Comparison of ENCODE assay signal across 35 mouse cellular contexts in genomic region chr11:85807353-85807752, GRCm38 (mm10). TPM values are rescaled to one million over a fixed set of nuclear protein-coding genes. Genes with fewer than 3 reads are reported as not detected.
A peak's percentile ranks its signal among the peaks of the same experiment; 100 is the strongest.
DNase-seq lines count a peak whose midpoint lies in the region; ATAC-seq and TF ChIP-seq lines count a peak whose summit lies in the region.
"Had no signal": no experiment of that assay in that cellular context is flagged by ENCODE, and none has a peak within 500 bp of the region (broad histone marks: within the 10 kb centered on the region; RNA-seq: fewer than 3 reads in every experiment).

No protein-coding gene starts in this region.

- TF ChIP-seq CTCF in kidney, adult 2 months (conservative IDR thresholded peaks at IDR 0.05; ENCODE audit: insufficient read depth, insufficient read length, low read depth, low read length), result no peak

- H3K27me3 ChIP-seq in kidney, adult 2 months (replicated peaks; ENCODE audit: control insufficient read depth, insufficient read depth, low read length), result no peaks in the 10 kb centered on the region
- H3K27me3 ChIP-seq in kidney, embryonic 16.5 days (ENCODE audit: insufficient read depth, low read length), result no peaks in the 10 kb centered on the region
- H3K27me3 ChIP-seq in kidney, embryonic 15.5 days, result no peaks in the 10 kb centered on the region
- no peaks in the 10 kb centered on the region for H3K27me3 ChIP-seq in lung, embryonic 16.5 days (ENCODE audit: control insufficient read depth, insufficient read depth, low read depth, low read length)
- H3K27me3 ChIP-seq: embryonic facial prominence, embryonic 15.5 days; hindbrain, embryonic 12.5 days had no signal

- no peaks in the 10 kb centered on the region for H3K36me3 ChIP-seq in kidney, adult 2 months (ENCODE audit: control insufficient read depth, insufficient read depth, low read length)
- H3K36me3 ChIP-seq in kidney, embryonic 16.5 days (ENCODE audit: insufficient read depth, low read length), result no peaks in the 10 kb centered on the region
- no peaks in the 10 kb centered on the region for H3K36me3 ChIP-seq in kidney, embryonic 15.5 days
- no peaks in the 10 kb centered on the region for H3K36me3 ChIP-seq in lung, embryonic 16.5 days (ENCODE audit: control insufficient read depth, insufficient read depth, low read length)
- H3K36me3 ChIP-seq: embryonic facial prominence, embryonic 15.5 days; hindbrain, embryonic 12.5 days had no signal

- H3K4me1 ChIP-seq in kidney, adult 2 months (ENCODE audit: control insufficient read depth, insufficient read depth, low read length), result peaks cover 5% of the 10 kb centered on the region
- 0 out of 2 replicates have a peak, but pooled peaks cover 5% of the 10 kb centered on the region for H3K4me1 ChIP-seq in kidney, embryonic 16.5 days (ENCODE audit: insufficient read depth, low read length)
- peaks cover 15% of the 10 kb centered on the region for H3K4me1 ChIP-seq in kidney, embryonic 15.5 days
- H3K4me1 ChIP-seq in lung, embryonic 16.5 days (replicated peaks; ENCODE audit: control insufficient read depth, insufficient read depth, low read length), result peaks cover 12% of the 10 kb centered on the region
- H3K4me1 ChIP-seq: embryonic facial prominence, embryonic 12.5 days; embryonic facial prominence, embryonic 15.5 days; hindbrain, embryonic 12.5 days had no signal

- 52% methylated on average over 11 of the region's 11 CpGs for WGBS in kidney, adult 2 months
- WGBS in kidney, embryonic 16.5 days, result 67% methylated on average over 11 of the region's 11 CpGs
- 69% methylated on average over 11 of the region's 11 CpGs for WGBS in kidney, embryonic 15.5 days
- WGBS in lung, embryonic 16.5 days, result 48% methylated on average over 11 of the region's 11 CpGs

- no peak overlapping the region for H3K27ac ChIP-seq in kidney, adult 2 months (ENCODE audit: insufficient read depth, low read depth, low read length)
- H3K27ac ChIP-seq in kidney, embryonic 16.5 days (ENCODE audit: low read length), result no peak overlapping the region
- H3K27ac ChIP-seq in kidney, embryonic 15.5 days, result no peak overlapping the region
- H3K27ac ChIP-seq in lung, embryonic 16.5 days (ENCODE audit: low read length), result peak overlapping the region; percentile 9; the same call in 1 of the 2 replicates
- H3K27ac ChIP-seq: embryonic facial prominence, embryonic 12.5 days; embryonic facial prominence, embryonic 15.5 days; gastrocnemius, adult 2 months; hindbrain, embryonic 12.5 days had no signal

- H3K9ac ChIP-seq in kidney, embryonic 16.5 days (replicated peaks; ENCODE audit: low read length), result no peak overlapping the region
- no peak overlapping the region for H3K9ac ChIP-seq in kidney, embryonic 15.5 days
- no peak overlapping the region for H3K9ac ChIP-seq in lung, embryonic 16.5 days (ENCODE audit: low read length)
- H3K9ac ChIP-seq: embryonic facial prominence, embryonic 12.5 days; embryonic facial prominence, embryonic 15.5 days; forebrain, postnatal 0 days; hindbrain, embryonic 12.5 days had no signal

- no peak overlapping the region for H3K4me2 ChIP-seq in kidney, embryonic 16.5 days (replicated peaks; ENCODE audit: low read depth, low read length)
- no peak overlapping the region for H3K4me2 ChIP-seq in kidney, embryonic 15.5 days
- no peak overlapping the region for H3K4me2 ChIP-seq in lung, embryonic 16.5 days (ENCODE audit: low read depth, low read length)
- H3K4me2 ChIP-seq: embryonic facial prominence, embryonic 12.5 days; embryonic facial prominence, embryonic 15.5 days; heart, embryonic 11.5 days; hindbrain, embryonic 12.5 days had no signal

- TF ChIP-seq POLR2A in kidney, adult 2 months (IDR thresholded peaks at IDR 0.05; ENCODE audit: low read depth, low read length), result no peak

- DNase-seq in kidney, adult 2 months, result peak; percentile 47
- DNase-seq in kidney, postnatal 25 days, result peak; percentile 47 to 64
- DNase-seq in lung, postnatal 14 days, result no peak
- peak; percentile 58 for DNase-seq in lung, postnatal 10 days
- DNase-seq in layer of hippocampus, postnatal 10 days (ENCODE audit: low spot score in 2 of 2), result no peak
- DNase-seq: adrenal gland, adult 2 months; adrenal gland, postnatal 14 days; B cell, adult 2 months; cerebellum, adult 11 months; cerebellum, adult 2 months; cerebellum, adult 9-11 months; cerebellum, postnatal 25 days; forebrain, postnatal 0 days; gastrocnemius, adult 2 months; gastrocnemius, postnatal 14 days; heart, adult 11 months had no signal

- ATAC-seq in kidney, embryonic 16.5 days (ENCODE audit: low FRiP score, low TSS enrichment), result no peak
- no peak for ATAC-seq in kidney, embryonic 15.5 days (replicated peaks; ENCODE audit: low FRiP score)
- peak; percentile 56; the same call in 1 of the 2 replicates for ATAC-seq in lung, embryonic 16.5 days (ENCODE audit: low read depth)
- ATAC-seq: forebrain, embryonic 14.5 days; forebrain, postnatal 0 days had no signal

- no peak overlapping the region for H3K4me3 ChIP-seq in kidney, adult 2 months (ENCODE audit: insufficient read depth, low read depth, low read length)
- no peak overlapping the region for H3K4me3 ChIP-seq in kidney, embryonic 16.5 days (ENCODE audit: low read length)
- no peak overlapping the region for H3K4me3 ChIP-seq in kidney, embryonic 15.5 days (replicated peaks)
- H3K4me3 ChIP-seq in lung, embryonic 16.5 days (ENCODE audit: low read length), result no peak overlapping the region
- H3K4me3 ChIP-seq: embryonic facial prominence, embryonic 12.5 days; embryonic facial prominence, embryonic 15.5 days; gastrocnemius, adult 2 months; hindbrain, embryonic 12.5 days had no signal

- no peaks in the 10 kb centered on the region for H3K9me3 ChIP-seq in kidney, embryonic 16.5 days (ENCODE audit: low read length)
- no peaks in the 10 kb centered on the region for H3K9me3 ChIP-seq in kidney, embryonic 15.5 days (replicated peaks)
- no peaks in the 10 kb centered on the region for H3K9me3 ChIP-seq in lung, embryonic 16.5 days (ENCODE audit: control insufficient read depth, low read length)
- H3K9me3 ChIP-seq: embryonic facial prominence, embryonic 12.5 days; embryonic facial prominence, embryonic 15.5 days; hindbrain, embryonic 12.5 days had no signal

RNA-seq across cellular contexts. Expression of gene Tbx2, which starts 25.0 kb away (rescaled TPM):
- 58.5 and 66.9 TPM in 2 replicates for polyA plus RNA-seq in kidney, adult 2 months (2012; rRNA removed)
- 10.3 TPM in 2 replicates for polyA plus RNA-seq in kidney, embryonic 16.5 days (2015; fragmentation: Nextera tagmentation; extraction: Ambion mirVana)
- 11.2 and 11.4 TPM in 2 replicates for polyA plus RNA-seq in kidney, embryonic 15.5 days (2015; fragmentation: Nextera tagmentation; extraction: Ambion mirVana)
- polyA plus RNA-seq in lung, embryonic 16.5 days (2015; fragmentation: Nextera tagmentation; extraction: Ambion mirVana), result 24.6 and 25.1 TPM in 2 replicates
- 1 to 10 TPM; 3.0 to 3.9 TPM for total RNA-seq in layer of hippocampus, postnatal 10 days (2021)
- total RNA-seq: MEL had no signal

RNA-seq across cellular contexts. Expression of gene Gm11444, which starts 42.8 kb away (rescaled TPM):
- polyA plus RNA-seq in kidney, adult 2 months (2012; rRNA removed), result not detected in 2 replicates
- polyA plus RNA-seq in kidney, embryonic 16.5 days (2015; fragmentation: Nextera tagmentation; extraction: Ambion mirVana), result not detected in 2 replicates
- polyA plus RNA-seq in kidney, embryonic 15.5 days (2015; fragmentation: Nextera tagmentation; extraction: Ambion mirVana), result not detected in 2 replicates
- not detected in 2 replicates for polyA plus RNA-seq in lung, embryonic 16.5 days (2015; fragmentation: Nextera tagmentation; extraction: Ambion mirVana)
- not detected for total RNA-seq in layer of hippocampus, postnatal 10 days (2021)
- total RNA-seq: adrenal gland, adult 2 months; adrenal gland, postnatal 14 days; adrenal gland, postnatal 4 days; common myeloid progenitor, adult 5-6 weeks; forebrain, postnatal 0 days; gastrocnemius, adult 2 months; gastrocnemius, postnatal 14 days; gastrocnemius, postnatal 4 days; heart, adult 8-10 months; heart, postnatal 25 days; hematopoietic stem cell, adult 5-6 weeks; MEL had no signal
- polyA plus RNA-seq: adrenal gland, adult 2 months; cerebellum, adult 2 months; embryonic facial prominence, embryonic 12.5 days; forebrain, embryonic 11.5 days; forebrain, embryonic 14.5 days; forebrain, postnatal 0 days; frontal cortex, adult 2 months; heart, embryonic 11.5 days; heart, embryonic 14.5 days; heart, postnatal 0 days; hindbrain, embryonic 12.5 days had no signal

Comparison
In these comparisons a context has a peak if more than half of its experiments do, and no peak if none do; other contexts are left out.
1. DNase-seq: peak in kidney, adult 2 months (single experiment), kidney, postnatal 25 days (2 of 2) and lung, postnatal 10 days (single experiment); none in lung, postnatal 14 days (single experiment) and layer of hippocampus, postnatal 10 days (0 of 2).